Mouse (Mus musculus) midbrain, embryonic 10.5 days (tissue): ENCODE measurements around the gene Ncan. TPM values are rescaled to one million over a fixed set of nuclear protein-coding genes. Genes with fewer than 3 reads are reported as not detected.
A peak's percentile ranks its signal among the peaks of the same experiment; 100 is the strongest.

Source experiments
- DNase-seq: peaks from one replicate; pipeline ENCODE4 v3.0.0-alpha.2; 2017; ENCODE audit warnings: low spot score
- H3K27ac ChIP-seq: fragments of 300-500 bp; sonication (generic); replicated peaks from 2 replicates; pipeline ENCODE4 v1.5.1; 2016; ENCODE audit warnings: mild to moderate bottlenecking
- H3K27me3 ChIP-seq: fragments of 300-500 bp; sonication (generic); 2 replicates; pipeline ENCODE4 v1.6.1; 2016; ENCODE audit warnings: low read depth, mild to moderate bottlenecking; ENCODE audit not compliant: poor library complexity, severe bottlenecking
- H3K36me3 ChIP-seq: fragments of 300-500 bp; sonication (generic); 2 replicates; pipeline ENCODE4 v1.6.1; 2016; ENCODE audit warnings: mild to moderate bottlenecking, moderate library complexity
- H3K4me1 ChIP-seq: fragments of 300-500 bp; sonication (generic); 2 replicates; pipeline ENCODE4 v1.6.1; 2016
- H3K4me3 ChIP-seq: fragments of 300-500 bp; sonication (generic); 2 replicates; pipeline ENCODE4 v1.5.1; 2016; ENCODE audit warnings: mild to moderate bottlenecking, moderate library complexity
- H3K9me3 ChIP-seq: fragments of 300-500 bp; sonication (generic); replicated peaks from 2 replicates; pipeline ENCODE4 v1.6.1; 2016; ENCODE audit warnings: mild to moderate bottlenecking
- WGBS: fragments of 180-500 bp; shearing (Covaris S2); methylation state at CpG from one replicate; pipeline ENCODE4 v1.1.7; 2016; 5-methylcytosine and 5-hydroxymethylcytosine counted together
- polyA plus RNA-seq: library from polyadenylated mRNA; unstranded; fragments of >200 nt; fragmentation: Nextera tagmentation; extraction: Ambion mirVana; gene quantifications from 2 replicates; pipeline ENCODE4 v1.2.1, GENCODE M21; 2016

The Ncan gene
- polyA plus RNA-seq = 14.4 and 44.7 TPM in 2 replicates

DNA sequence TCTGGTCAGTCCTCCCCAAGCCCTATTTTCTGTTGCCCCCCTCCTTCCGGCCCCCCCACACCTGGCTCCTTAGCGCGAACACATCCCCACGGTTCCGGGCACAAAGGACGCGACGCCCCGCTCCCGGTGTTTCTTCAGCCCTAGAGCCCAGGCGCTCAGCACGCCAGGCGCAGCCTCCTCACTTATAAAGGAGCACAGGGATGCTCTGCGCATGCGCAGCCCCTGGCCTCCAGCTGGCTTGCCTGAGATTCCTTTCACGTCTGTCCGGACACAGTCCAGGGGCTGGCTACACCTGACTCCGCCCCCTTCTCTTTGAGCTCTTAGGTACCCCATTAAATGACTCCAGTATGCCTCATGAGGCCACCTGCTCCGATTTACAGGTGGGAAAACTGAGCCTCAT, at the start of gene Ncan:
Ncan (minus strand) TSS at position 207 of the 400 bp plus-strand sequence.
- H3K27me3 ChIP-seq = peaks cover 65% of the 10 kb centered on the region
- WGBS = 1% methylated on average over 19 of the region's 19 CpGs
- H3K4me3 ChIP-seq = peak within 1 kb of the TSS; percentile 65
- H3K9me3 ChIP-seq = no peaks in the 10 kb centered on the region
- peaks cover 35% of the 10 kb centered on the region for H3K4me1 ChIP-seq
- no peaks in the 10 kb centered on the region; the same call in 1 of the 2 replicates for H3K36me3 ChIP-seq
- DNase-seq = peak; percentile 87
- peak within 1 kb of the TSS; percentile 84 for H3K27ac ChIP-seq

DNA sequence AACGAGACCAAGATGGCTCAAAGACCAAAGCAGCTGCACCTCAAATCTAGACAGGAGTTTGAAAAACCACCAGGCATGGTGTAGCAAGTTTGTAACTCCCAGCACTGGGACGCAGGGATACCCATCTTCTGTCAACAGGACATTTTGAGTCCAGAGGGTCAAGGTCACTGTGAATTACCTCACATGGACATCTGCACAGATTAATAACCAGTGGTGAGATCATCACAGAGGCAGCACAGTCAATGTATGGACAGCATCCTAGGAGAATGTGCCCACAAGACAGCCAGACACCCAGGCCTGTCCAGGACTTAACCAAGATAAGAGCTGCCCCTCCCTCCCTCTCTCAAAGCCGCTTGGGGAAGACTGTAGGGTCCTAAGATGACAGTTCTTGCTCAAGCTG, 49.4 kb upstream of the Ncan start:
- Histone ChIP-seq H3K36me3 (peaks cover 5% of the 10 kb centered on the region; the same call in 1 of the 2 replicates), H3K27ac (no peak overlapping the region), H3K4me3 (no peak overlapping the region), H3K4me1 (peaks cover 37% of the 10 kb centered on the region), H3K27me3 (peaks cover 15% of the 10 kb centered on the region), H3K9me3 (no peaks in the 10 kb centered on the region)
- DNase-seq = no peak
- WGBS = 91% methylated on average over 3 of the region's 3 CpGs

DNA sequence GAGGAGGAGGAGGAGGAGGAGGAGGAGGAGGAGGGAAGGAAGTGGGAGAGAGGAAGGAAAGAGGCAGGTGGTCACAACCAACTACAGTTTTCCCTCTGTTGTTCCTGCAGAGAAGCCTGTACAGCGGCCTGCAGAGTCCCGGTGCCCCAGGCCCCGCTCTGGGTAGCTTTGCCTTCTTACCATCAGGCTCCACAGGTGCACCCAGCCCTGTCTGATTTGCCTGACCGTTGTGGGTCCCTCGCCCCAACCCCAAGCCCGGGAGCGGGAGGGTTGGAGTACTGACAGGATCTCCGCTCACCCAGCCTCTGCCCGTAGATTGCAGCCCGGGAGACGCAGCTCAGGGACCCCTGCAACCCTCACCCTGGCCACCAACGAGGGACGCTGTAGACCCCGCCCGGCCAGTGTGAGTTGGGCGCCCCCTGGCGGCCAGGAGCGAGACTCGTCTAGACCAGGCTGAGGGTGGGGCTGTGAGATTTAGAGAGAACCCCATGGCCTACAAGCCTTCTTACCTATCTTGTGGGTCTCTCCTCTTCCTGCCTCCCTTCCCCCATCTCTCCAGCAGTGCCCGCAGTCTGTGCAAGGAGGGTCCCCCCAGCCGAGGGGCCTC, 45.9 kb upstream of the Ncan start:
- H3K4me3 ChIP-seq = peak overlapping the region; percentile 45
- peak; percentile 90 for DNase-seq
- WGBS = 3% methylated on average over 21 of the region's 21 CpGs

DNA sequence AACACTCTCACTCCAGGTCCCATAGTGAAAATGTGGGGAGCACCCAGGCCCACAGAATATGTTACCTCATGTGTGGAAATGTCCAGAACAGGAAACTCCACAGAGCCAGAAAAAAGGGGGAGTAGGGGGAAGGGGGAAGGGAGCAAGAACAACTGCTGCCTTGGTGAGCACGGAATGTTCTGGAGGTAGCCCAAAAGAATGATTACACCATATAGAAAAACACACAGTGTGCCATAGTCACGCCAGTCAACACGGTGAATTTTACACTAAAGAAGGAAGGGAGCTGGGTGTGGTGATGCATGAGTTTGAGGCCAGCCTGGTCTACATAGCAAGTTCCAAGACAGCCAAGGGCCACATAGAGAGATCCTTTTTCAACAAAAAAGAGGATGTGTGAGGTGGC, 42.6 kb upstream of the Ncan start:
- no peaks in the 10 kb centered on the region for H3K9me3 ChIP-seq
- no peak for DNase-seq
- no peak overlapping the region for H3K4me3 ChIP-seq
- no peaks in the 10 kb centered on the region for H3K36me3 ChIP-seq
- H3K4me1 ChIP-seq = peaks cover 33% of the 10 kb centered on the region
- no peak overlapping the region for H3K27ac ChIP-seq
- WGBS = 85% methylated on average over 3 of the region's 3 CpGs
- peaks cover 43% of the 10 kb centered on the region for H3K27me3 ChIP-seq

More for the DNA sequence above, 45.9 kb upstream of the Ncan start:
- Histone ChIP-seq H3K27me3 (peaks cover 35% of the 10 kb centered on the region), H3K36me3 (no peaks in the 10 kb centered on the region), H3K4me1 (peaks cover 17% of the 10 kb centered on the region), H3K9me3 (no peaks in the 10 kb centered on the region), H3K27ac (peak overlapping the region; percentile 50)

DNA sequence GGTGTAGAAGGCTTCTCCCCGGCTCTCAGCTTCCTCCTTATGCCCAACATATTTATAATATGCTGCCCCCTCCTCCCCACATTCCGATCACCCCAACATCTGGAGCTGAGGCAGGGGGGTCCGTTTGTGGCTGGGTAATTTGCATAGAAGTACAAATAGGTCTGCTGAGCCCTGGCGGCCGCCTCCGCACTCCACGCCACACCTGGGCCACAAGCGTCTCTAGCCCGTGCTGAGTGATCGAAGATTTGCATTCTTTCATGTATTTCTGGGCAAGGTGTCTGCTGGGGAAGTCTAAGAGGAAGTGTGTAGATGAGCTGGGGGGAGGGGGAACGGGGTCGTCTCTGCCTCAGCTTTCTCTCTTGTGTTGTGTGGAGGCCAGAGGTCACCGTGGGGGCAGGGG, 39.3 kb upstream of the Ncan start:
- no peak for DNase-seq
- peaks cover 41% of the 10 kb centered on the region for H3K27me3 ChIP-seq

DNA sequence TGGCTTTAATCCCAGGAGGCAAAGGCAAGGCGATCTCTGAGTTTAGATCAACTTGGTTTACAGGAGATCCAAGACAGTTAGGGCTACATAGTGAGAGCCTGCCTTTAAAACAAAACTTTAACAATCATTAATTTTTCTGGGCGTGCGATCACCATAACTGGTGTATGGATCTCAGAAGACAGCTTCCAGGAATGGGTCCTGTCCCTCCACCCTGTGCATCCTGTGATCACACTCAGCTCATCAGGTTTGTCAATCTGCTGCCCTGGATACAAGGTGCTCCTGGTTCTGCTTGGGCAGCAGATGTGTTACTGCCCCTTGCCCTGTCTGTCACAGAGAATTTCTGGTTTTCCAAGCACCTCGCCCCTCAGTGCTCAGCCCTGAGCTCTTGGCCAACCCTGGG, 38.5 kb upstream of the Ncan start:
- H3K36me3 ChIP-seq = no peaks in the 10 kb centered on the region
- peaks cover 25% of the 10 kb centered on the region for H3K4me1 ChIP-seq
- H3K9me3 ChIP-seq = no peaks in the 10 kb centered on the region
- H3K27ac ChIP-seq = no peak overlapping the region
- DNase-seq = no peak
- H3K4me3 ChIP-seq = peak overlapping the region; percentile 59; the same call in 1 of the 2 replicates
- H3K27me3 ChIP-seq = peaks cover 33% of the 10 kb centered on the region
- 87% methylated on average over 4 of the region's 4 CpGs for WGBS

More for the DNA sequence above, 39.3 kb upstream of the Ncan start:
- H3K4me1 ChIP-seq = peaks cover 25% of the 10 kb centered on the region
- H3K36me3 ChIP-seq = no peaks in the 10 kb centered on the region
- no peaks in the 10 kb centered on the region for H3K9me3 ChIP-seq
- H3K4me3 ChIP-seq = no peak overlapping the region
- 71% methylated on average over 13 of the region's 13 CpGs for WGBS
- no peak overlapping the region for H3K27ac ChIP-seq

DNA sequence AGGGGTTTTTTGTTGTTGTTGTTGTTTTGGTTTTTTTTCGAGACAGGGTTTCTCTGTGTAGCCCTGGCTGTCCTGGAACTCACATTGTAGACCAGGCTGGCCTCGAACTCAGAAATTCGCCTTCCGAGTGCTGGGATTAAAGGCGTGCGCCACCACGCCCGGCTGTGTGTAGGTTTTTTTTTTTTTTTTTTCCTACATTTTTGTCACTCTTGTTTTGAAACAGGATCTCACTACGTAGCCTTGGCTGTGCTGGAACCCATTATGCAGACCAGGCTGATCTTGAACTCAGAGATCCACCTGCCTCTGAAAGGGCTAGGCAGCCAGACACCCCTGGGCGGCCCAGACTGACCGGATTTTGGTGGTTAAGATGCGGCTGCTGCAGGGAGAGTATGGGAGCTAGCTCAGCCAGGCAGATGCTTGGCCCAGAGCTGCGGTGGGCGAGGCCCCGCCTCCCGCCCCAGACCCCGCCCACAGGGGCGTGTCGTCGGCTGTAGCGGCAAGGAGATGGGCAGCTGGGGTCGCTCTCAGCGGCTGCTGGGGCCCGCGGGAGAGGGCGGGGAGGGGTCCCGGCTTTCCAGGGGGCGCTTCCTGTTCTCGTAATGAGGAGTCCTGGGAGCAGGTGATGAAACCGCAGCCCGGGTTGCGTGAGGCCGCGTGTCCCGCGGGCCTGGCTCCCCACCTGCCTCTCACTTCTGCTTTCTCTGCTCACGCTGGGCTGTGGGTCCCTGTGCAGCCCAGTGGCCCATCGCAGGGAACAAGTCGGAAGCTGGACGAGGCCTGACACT, 37.6 kb upstream of the Ncan start:
- H3K27ac ChIP-seq = peak overlapping the region; percentile 75
- WGBS = 12% methylated on average over 40 of the region's 40 CpGs
- peaks cover 25% of the 10 kb centered on the region for H3K4me1 ChIP-seq
- peak; percentile 88 for DNase-seq
- peak overlapping the region; percentile 59 for H3K4me3 ChIP-seq
- H3K36me3 ChIP-seq = no peaks in the 10 kb centered on the region
- peaks cover 30% of the 10 kb centered on the region for H3K27me3 ChIP-seq
- H3K9me3 ChIP-seq = no peaks in the 10 kb centered on the region

DNA sequence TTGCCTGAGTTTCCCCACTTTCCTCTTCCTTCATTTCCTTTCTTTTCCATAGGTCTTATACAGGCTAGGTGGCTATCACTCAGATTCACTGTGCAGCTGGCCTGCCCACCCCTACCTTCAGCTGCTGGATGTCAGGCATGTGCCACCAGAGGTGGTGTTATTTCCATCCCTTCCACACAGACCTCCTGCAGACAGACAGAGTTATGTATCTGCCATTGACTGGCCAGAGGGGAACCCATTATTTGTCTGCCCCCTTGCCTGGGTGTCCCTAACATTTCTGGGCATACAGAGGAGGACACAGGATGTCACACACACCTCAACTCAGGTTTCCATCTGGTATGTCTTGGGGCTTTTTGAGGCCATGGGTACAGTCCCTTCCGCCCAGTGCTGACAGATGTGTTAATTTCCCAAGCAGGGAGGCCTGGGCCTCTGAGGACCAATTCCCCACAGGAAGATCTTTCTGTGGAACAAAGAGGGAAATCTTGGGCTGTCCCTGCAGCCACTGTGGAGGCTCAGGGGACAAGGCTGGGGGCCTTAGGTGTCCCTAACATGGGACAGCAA, 36.6 kb upstream of the Ncan start:
- H3K36me3 ChIP-seq = no peaks in the 10 kb centered on the region
- H3K27ac ChIP-seq = no peak overlapping the region
- no peak overlapping the region for H3K4me3 ChIP-seq
- DNase-seq = no peak
- peaks cover 36% of the 10 kb centered on the region for H3K27me3 ChIP-seq
- H3K4me1 ChIP-seq = peaks cover 31% of the 10 kb centered on the region
- H3K9me3 ChIP-seq = no peaks in the 10 kb centered on the region
- WGBS = 88% methylated on average over 1 of the region's 1 CpGs

DNA sequence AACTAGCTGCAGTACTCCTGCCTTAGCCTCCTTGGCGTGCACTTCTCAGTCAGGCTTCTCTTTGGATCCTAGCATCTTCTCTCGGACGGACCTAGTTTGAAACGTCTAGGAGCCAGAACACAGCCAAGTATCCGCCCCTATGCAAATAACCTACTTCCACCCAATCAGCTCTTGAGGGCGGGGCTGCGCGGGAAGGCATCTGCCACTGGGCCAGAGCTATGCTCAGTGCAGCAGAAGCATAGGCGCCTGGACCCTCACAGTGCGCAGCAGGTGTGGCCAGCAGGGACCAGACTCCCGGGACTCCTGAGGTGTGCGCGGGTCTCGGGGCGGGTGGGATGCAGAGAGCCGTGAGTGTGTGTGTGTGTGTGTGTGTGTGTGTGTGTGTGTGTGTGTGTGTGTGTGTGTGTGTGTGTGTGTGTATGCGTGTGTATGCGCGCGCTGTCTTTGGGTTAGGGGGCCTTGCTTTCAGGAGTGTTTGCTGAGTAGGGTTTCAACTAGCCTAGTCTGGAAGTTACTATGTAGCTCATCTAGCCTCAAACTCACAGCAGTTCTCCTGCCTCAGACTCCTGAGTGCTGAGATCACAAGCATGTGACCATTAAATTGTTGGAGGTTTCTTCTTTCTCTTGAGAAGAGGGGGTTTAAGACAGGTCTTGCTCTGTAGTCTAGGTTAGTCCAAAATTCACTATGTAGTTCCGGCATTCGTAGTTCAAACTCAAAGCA, 32.0 kb upstream of the Ncan start:
- peak; percentile 80 for DNase-seq
- Histone ChIP-seq H3K27me3 (peaks cover 46% of the 10 kb centered on the region), H3K4me1 (peaks cover 12% of the 10 kb centered on the region), H3K9me3 (no peaks in the 10 kb centered on the region), H3K27ac (no peak overlapping the region), H3K36me3 (no peaks in the 10 kb centered on the region), H3K4me3 (peak overlapping the region; percentile 43)
- WGBS = 14% methylated on average over 22 of the region's 22 CpGs

DNA sequence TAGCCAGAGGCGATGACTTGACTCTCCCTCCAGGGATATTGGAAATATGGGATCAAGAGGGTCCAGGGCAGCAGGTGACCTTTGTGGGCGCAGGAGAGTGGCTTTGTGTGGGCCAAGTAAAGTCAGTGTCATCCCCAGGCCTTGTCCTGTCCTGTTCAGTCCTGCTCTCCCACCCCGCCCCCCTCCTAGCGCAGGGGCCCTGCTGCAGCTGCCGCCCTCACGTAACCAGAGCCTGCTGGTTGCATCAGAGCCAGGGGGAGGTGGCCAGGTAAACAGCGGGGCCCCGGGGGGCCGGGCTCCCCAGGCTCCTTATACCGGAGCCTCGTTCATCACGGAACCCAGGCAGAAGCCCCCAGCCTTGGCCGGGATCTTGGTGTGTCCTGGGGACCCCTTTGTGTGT, 29.5 kb upstream of the Ncan start:
- Histone ChIP-seq H3K4me1 (peaks cover 12% of the 10 kb centered on the region), H3K36me3 (peaks cover 23% of the 10 kb centered on the region), H3K4me3 (no peak overlapping the region), H3K27ac (no peak overlapping the region), H3K27me3 (peaks cover 32% of the 10 kb centered on the region), H3K9me3 (no peaks in the 10 kb centered on the region)
- 18% methylated on average over 13 of the region's 13 CpGs for WGBS
- no peak for DNase-seq

DNA sequence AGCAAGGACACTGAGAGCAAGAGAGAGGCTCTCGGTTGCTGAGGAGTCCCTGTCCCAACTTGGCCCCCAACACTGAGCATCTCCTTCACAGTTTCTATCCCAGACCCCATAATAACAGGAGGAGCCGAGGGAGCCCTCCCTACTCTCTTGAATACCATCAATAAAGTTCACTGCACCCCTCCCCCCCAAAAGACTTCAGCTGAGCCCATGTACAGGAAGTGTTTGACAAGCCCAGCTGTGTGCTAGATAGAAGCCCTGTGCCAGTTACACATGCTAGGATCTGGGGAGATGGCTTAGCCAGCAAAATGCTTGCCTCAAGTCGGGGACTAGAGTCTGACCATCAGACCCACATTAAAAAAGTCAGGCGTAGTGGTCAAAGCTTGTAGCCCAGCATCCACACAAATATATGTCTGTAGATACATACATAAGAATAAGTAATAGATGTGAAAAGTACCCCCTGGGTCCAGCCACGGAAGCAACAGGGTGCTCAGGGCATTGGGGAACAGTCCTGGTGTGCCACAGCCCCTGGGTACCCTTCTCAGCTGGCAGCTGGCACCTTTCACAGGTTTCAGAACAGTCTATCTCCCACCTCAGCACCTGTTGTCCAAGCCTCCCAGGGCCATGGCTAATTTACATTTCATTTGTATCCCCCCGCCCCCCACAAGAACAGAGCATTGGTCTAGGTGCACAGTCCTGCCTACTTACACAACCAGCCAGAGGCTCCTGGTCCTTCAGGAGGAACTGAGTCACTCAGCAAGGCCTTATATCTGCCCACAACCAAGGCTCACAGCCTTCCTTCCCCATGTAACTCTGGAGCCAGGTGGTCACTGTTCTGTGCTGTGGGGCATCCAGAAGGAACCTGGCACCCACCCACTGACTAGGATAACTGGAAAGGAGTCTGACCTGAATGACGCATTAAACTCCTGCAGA, 27.3 kb upstream of the Ncan start:
- H3K27ac ChIP-seq = no peak overlapping the region
- H3K9me3 ChIP-seq = no peaks in the 10 kb centered on the region
- H3K4me1 ChIP-seq = peaks cover 11% of the 10 kb centered on the region
- peaks cover 45% of the 10 kb centered on the region for H3K36me3 ChIP-seq
- H3K4me3 ChIP-seq = no peak overlapping the region
- no peak for DNase-seq
- 87% methylated on average over 7 of the region's 7 CpGs for WGBS
- H3K27me3 ChIP-seq = peaks cover 23% of the 10 kb centered on the region

DNA sequence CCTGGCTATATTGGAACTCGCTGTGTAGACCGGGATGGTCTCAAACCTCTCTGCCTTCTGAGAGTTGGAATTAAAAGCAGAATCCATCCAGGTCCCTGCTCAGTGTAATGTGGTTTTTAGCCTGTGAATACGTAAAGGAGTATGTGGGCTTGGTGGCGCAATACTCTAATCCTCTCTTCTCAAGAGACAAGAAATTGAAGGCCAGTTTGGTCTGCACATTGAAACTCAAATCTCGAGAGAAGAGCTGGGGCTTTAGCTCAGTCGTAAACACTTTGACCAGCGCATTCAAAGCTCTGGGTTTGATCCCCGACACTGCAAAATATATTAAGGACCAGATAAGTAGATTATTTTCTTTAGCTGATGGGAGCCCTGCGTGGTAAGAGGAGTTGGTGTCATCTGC, 19.3 kb upstream of the Ncan start:
- 15% methylated on average over 9 of the region's 9 CpGs for WGBS
- H3K4me3 ChIP-seq = peak overlapping the region; percentile 62
- no peaks in the 10 kb centered on the region for H3K9me3 ChIP-seq
- H3K27ac ChIP-seq = peak overlapping the region; percentile 80
- no peak for DNase-seq
- H3K36me3 ChIP-seq = peaks cover 54% of the 10 kb centered on the region
- H3K4me1 ChIP-seq = peaks cover 25% of the 10 kb centered on the region
- no peaks in the 10 kb centered on the region for H3K27me3 ChIP-seq
